Mouse (Mus musculus) Patski (cell line): ENCODE results near the gene Asb16. TPM values are rescaled to one million over a fixed set of nuclear protein-coding genes. Genes with fewer than 3 reads are reported as not detected.
A peak's percentile ranks its signal among the peaks of the same experiment; 100 is the strongest.

Source experiments
- ATAC-seq: fragments of 100-300 bp; one replicate; pipeline ENCODE4 v1.8.0; 2021
- CTCF ChIA-PET: fragments of 350-600 bp; sonication (Branson Sonifier 250); formaldehyde crosslinking; loops from one replicate; lab custom pipeline; 2022; ENCODE audit warnings: inconsistent platforms; lab: Charles Lee
- POLR2A ChIA-PET: fragments of 350-600 bp; sonication (Branson Sonifier 250); formaldehyde crosslinking; loops from one replicate; lab custom pipeline; 2022; ENCODE audit warnings: antibody characterized with exemption, inconsistent platforms; lab: Charles Lee
- DNase-seq: peaks from one replicate; pipeline ENCODE4 v3.0.0-alpha.2; 2011; ENCODE audit warnings: low read depth, low spot score
- H3K27me3 ChIP-seq: fragments of 371-371 bp; one replicate; pipeline ENCODE4 v1.5.1; 2021
- CTCF ChIP-seq: fragments of 100-300 bp; IDR thresholded peaks from one replicate; pipeline ENCODE4 v1.5.1; 2021
- in situ Hi-C: fragments of 300-500 bp; cut with MboI; formaldehyde crosslinking; loops from 3 replicates; pipeline ENCODE4 v1.11.1; 2018; ENCODE audit warnings: low pct_unique_long_range_greater_than_20kb, mixed read lengths
- polyA plus RNA-seq: library from polyadenylated mRNA; unstranded; gene quantifications from one replicate; pipeline ENCODE4 v1.2.3, GENCODE M21; 2021

The Asb16 gene
- polyA plus RNA-seq, 1 experiment from 2014 or later = 0.28 TPM

GRCm38 (mm10) chr11:102293971-102294370 is 25.4 kb downstream of the Asb16 start:
- no peaks in the 10 kb centered on the region for H3K27me3 ChIP-seq
- ChIA-PET CTCF (no interaction called here), POLR2A (interaction anchor here (1.5 kb wide), 1 partner anchor 9 kb away, joined by 4 read pairs; the partner anchor contains the start of gene Tmub2)
- TF ChIP-seq CTCF = no peak
- ATAC-seq (no peak), DNase-seq (no peak)
- in situ Hi-C loops = no loop called here

GRCm38 (mm10) chr11:102294416-102294815 is 25.9 kb downstream of the Asb16 start:
- CTCF ChIA-PET = interaction anchor here (1.0 kb wide), 1 partner anchor 8 kb away, joined by 4 read pairs; no protein-coding TSS in a partner anchor
- POLR2A ChIA-PET = interaction anchor here (1.5 kb wide), 1 partner anchor 9 kb away, joined by 4 read pairs; the partner anchor contains the start of gene Tmub2
- no peak for TF ChIP-seq CTCF
- ATAC-seq (no peak), DNase-seq (no peak)
- no peaks in the 10 kb centered on the region for H3K27me3 ChIP-seq
- in situ Hi-C loops = no loop called here

GRCm38 (mm10) chr11:102294887-102295597 is 26.5 kb downstream of the Asb16 start:
- ChIA-PET CTCF (interaction anchor here (1.0 kb wide), 1 partner anchor 8 kb away, joined by 4 read pairs; no protein-coding TSS in a partner anchor), POLR2A (interaction anchor here (1.3 to 1.5 kb wide), 2 partner anchors 10 to 141 kb away, joined by 3 to 4 read pairs; partner anchors contain the start of gene Tmub2)
- no peak for DNase-seq
- no peak for TF ChIP-seq CTCF
- ATAC-seq = no peak
- in situ Hi-C loops = no loop called here
- H3K27me3 ChIP-seq = no peaks in the 10 kb centered on the region

DNA sequence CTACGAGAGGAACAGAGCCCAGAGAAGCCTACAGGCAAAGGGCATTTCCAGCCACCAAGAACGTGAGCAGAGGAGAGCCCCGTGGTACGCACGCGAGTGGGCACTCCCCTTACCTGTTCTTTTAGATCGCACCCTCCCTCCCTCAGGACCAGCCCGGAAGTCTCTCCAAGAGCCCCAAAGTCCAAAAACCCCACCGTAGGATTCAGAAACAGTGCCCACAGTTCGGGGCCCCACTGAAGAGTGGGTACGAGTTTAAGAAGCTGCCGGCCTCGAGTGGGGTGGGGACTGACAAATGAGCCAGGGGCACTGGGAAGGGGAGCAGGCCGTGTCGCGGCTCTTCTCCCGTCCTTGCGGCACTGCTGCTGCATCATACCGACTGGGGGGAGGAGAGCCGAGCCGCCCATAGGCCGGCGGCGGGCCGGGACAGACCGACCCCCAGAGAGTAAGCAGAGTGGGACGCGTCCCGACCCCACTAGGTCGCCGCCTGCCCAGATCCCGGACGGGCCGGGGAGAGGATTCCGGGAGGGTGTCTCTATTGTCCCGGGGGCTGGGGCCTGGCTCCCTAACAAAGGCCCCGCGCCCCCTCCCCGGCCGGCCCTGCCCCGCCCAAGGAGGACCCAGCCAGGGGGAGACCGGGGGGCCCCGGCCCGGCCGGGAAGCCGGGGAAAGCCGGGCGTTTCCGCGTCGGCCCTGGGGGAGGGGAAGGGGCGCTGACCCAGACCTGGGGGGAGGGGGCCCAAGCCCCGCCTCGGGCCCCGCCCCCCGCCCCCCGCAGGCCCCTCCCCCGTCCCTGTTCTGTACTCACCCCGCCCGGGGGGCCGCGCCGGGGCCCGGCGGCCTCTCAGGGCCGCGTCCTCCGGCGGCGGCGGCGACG is 27.3 kb downstream of the Asb16 start:
- POLR2A ChIA-PET = interaction anchor here (1.3 kb wide), 1 partner anchor 140 kb away, joined by 3 read pairs; no protein-coding TSS in a partner anchor
- ATAC-seq = peak; percentile 24

DNA sequence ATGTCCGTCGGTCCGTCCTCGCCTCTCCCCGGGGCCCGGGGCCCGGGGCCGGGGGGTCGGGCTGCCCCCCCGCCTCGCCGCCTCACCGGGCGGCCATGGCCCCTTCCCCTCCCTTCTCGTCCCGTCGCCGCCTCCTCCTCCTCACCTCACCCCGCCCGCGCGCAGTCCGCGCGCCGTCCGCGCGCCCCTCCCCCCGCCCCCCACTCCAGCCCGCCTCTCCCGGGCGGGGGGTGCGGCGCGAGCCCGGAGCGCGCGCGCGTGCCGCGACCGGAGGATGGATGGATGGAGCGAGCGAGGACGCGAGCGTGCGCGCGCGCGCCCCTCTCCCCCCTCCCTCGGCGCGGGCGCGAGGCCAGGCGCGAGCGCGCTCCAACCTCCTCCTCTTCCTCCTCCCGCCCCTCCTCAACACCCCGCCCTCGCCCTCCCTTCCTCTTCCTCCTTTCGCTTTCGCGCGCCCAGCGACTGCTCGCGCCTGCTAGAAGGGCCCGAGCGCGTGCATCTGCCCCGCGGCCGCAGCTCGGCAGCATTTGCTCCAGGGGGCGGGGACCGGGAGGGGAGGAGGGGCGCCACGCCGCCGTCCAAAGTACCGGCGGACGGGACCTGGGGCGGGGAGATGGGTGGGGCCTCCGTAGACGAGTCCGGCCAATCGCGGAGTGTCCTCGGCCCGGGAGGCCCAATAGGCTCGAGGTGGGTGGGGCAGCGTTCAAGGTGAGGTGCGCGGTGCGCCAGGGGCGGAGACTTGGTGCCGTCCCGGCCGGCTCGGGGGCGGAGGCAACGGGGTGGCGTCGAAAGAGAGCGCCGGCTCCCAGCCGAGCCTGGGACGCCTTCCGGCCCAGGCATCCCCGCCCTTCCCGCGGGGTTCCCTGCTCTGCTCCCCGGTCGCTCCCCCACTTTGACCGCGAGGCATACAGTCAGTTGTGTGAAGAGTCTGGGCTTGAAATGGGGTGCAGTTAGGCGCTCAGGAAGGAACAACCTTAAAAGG is 28.2 kb downstream of the Asb16 start, which contains the start of gene Atxn7l3:
Gene Atxn7l3, minus strand, starts transcription at position 141 of the 982 bp plus-strand sequence.
- ChIA-PET POLR2A (interaction anchor here (1.5 to 1.8 kb wide), 2 partner anchors 11 to 22 kb away, joined by 6 to 9 read pairs; partner anchors contain the start of gene Ubtf), CTCF (no interaction called here)
- in situ Hi-C loops = no loop called here
- ATAC-seq (peak; percentile 92), DNase-seq (peak; percentile 88)
- H3K27me3 ChIP-seq = no peaks in the 10 kb centered on the region
- no peak for TF ChIP-seq CTCF

More for the DNA sequence above, 27.3 kb downstream of the Asb16 start:
- DNase-seq = no peak
- TF ChIP-seq CTCF = no peak
- CTCF ChIA-PET = interaction anchor here (1.0 kb wide), 1 partner anchor 9 kb away, joined by 4 read pairs; no protein-coding TSS in a partner anchor
- in situ Hi-C loops = no loop called here
- no peaks in the 10 kb centered on the region for H3K27me3 ChIP-seq

GRCm38 (mm10) chr11:102297577-102298556 is 29.3 kb downstream of the Asb16 start:
- POLR2A ChIA-PET = interaction anchor here (0.5 to 1.8 kb wide), 6 partner anchors 9 to 21 kb away, joined by 3 to 9 read pairs (median 3); partner anchors contain the start of gene Ubtf
- no peak for TF ChIP-seq CTCF
- H3K27me3 ChIP-seq = no peaks in the 10 kb centered on the region
- in situ Hi-C loops = no loop called here
- CTCF ChIA-PET = no interaction called here
- DNase-seq (no peak), ATAC-seq (no peak)

DNA sequence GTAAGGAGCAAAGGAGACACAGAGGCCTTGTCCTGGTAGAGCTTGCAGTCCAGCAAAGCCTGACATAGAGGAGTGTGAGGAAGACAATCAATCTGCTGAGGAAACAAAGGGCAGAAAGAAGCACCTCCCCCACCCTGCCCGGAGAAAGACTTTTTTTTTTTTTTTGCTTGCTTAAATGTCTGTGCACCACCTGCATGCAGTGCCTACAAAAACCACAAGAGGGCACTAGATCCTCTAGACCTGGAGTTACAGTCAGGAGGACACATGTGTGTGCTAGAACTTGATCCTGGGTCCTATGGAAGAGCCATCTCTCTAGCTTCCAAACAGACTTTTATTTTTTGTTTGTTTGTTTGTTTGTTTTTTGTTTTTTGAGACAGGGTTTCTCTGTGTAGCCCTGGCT is 31.3 kb downstream of the Asb16 start:
- no peak for TF ChIP-seq CTCF
- H3K27me3 ChIP-seq = no peaks in the 10 kb centered on the region
- DNase-seq (no peak), ATAC-seq (no peak)
- in situ Hi-C loops = loop anchor here (10.0 kb wide), 1 partner anchor 115 kb away; no protein-coding TSS in a partner anchor
- POLR2A ChIA-PET = interaction anchor here (0.7 kb wide), 3 partner anchors 15 to 276 kb away, joined by 3 to 6 read pairs (median 4); partner anchors contain the start of gene Tmub2
- CTCF ChIA-PET = interaction anchor here (0.8 to 3.0 kb wide), 3 partner anchors 9 to 131 kb away, joined by 3 to 16 read pairs (median 4); no protein-coding TSS in a partner anchor

GRCm38 (mm10) chr11:102304141-102304540 is 35.6 kb downstream of the Asb16 start:
- DNase-seq (no peak), ATAC-seq (no peak)
- POLR2A ChIA-PET = no interaction called here
- CTCF ChIA-PET = no interaction called here
- TF ChIP-seq CTCF = no peak
- no peaks in the 10 kb centered on the region for H3K27me3 ChIP-seq
- in situ Hi-C loops = loop anchor here (10.0 kb wide), 1 partner anchor 111 kb away; no protein-coding TSS in a partner anchor
